ENCODE assay signal across 20 mouse cellular contexts in the genomic region with DNA sequence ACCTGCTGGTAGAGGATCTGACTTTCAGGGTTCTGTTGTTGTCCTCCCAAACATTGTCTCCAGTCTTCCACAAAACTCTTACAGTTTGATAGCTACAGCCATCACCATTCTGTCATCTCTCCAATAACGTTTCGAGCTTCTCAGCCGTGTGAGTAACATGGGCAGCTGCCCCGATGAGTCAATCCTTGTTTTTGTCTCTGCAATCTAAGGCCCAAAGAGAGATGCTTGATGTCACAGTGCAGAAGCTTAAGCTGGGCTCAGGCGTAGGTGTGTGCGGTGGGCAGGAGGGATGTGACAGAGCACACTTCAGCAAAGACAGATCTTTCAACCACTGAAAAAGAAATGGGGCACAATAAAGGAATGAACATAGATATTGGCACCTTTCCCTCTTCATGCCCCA. TPM values are rescaled to one million over a fixed set of nuclear protein-coding genes. Genes with fewer than 3 reads are reported as not detected.
DNase-seq lines count a peak whose midpoint lies in the region.
"Had no signal": no experiment of that assay in that cellular context is flagged by ENCODE, and none has a peak within 500 bp of the region (broad histone marks: within the 10 kb centered on the region; RNA-seq: fewer than 3 reads in every experiment).

No protein-coding gene starts in this region.

- peak; percentile 42 to 51 for DNase-seq in adrenal gland, postnatal 36 days
- no peak for DNase-seq in adrenal gland, postnatal 25 days
- peak; percentile 65 for DNase-seq in layer of hippocampus, adult 9-11 months
- DNase-seq in layer of hippocampus, postnatal 10 days (ENCODE audit: low spot score in 2 of 2), result no peak
- DNase-seq in right cerebral cortex, adult 18-20 months, result peak; percentile 74
- DNase-seq in right cerebral cortex, postnatal 10 days (ENCODE audit: low spot score in 2 of 2), result no peak
- peak; percentile 85 for DNase-seq in brain, adult 2 months (ENCODE audit: low read depth, low spot score)
- no peak for DNase-seq in gastrocnemius, postnatal 14 days
- DNase-seq: cerebellum, adult 11-12 months; cerebellum, adult 9-11 months; embryo, embryonic 11 days; gastrocnemius, postnatal 25 days; kidney, adult 2 months; kidney, postnatal 36 days; liver; lung, adult 2 months; lung, postnatal 10 days; retina, postnatal 1 day had no signal

- intact Hi-C loops in gastrocnemius, postnatal 14 days (cut with DNase I; ENCODE audit: low total_unique reads), result no loop called here

RNA-seq across cellular contexts. Expression of a gene that starts 7.5 kb away (rescaled TPM):
- total RNA-seq in adrenal gland, postnatal 36 days (2021), result 100 to 1,000 TPM in 1 of 2 experiments, 10 to 100 TPM in 1; 47.0 to 175 TPM
- 69.1 and 74.9 TPM in 2 replicates for total RNA-seq in adrenal gland, postnatal 25 days (2021)
- 100 to 1,000 TPM in 1 of 2 experiments, 10 to 100 TPM in 1; 92.2 to 132 TPM for total RNA-seq in layer of hippocampus, postnatal 10 days (2021)
- under 1 TPM; 0.23 to 0.24 TPM for total RNA-seq in gastrocnemius, postnatal 14 days (2021)
- total RNA-seq: heart, postnatal 25 days; megakaryocyte-erythroid progenitor cell, adult 5-6 weeks had no signal

RNA-seq across cellular contexts. Expression of a gene that starts 32.3 kb away (rescaled TPM):
- total RNA-seq in adrenal gland, postnatal 36 days (2021), result 10 to 100 TPM; 43.5 to 48.6 TPM
- 48.5 and 61.5 TPM in 2 replicates for total RNA-seq in adrenal gland, postnatal 25 days (2021)
- total RNA-seq in layer of hippocampus, postnatal 10 days (2021), result 10 to 100 TPM; 80.1 to 83.0 TPM
- total RNA-seq in gastrocnemius, postnatal 14 days (2021), result 10 to 100 TPM; 22.6 to 25.2 TPM

RNA-seq across cellular contexts. Expression of a gene that starts 32.4 kb away (rescaled TPM):
- 10 to 100 TPM; 14.0 to 15.3 TPM for total RNA-seq in adrenal gland, postnatal 36 days (2021)
- total RNA-seq in adrenal gland, postnatal 25 days (2021), result 26.5 and 28.1 TPM in 2 replicates
- total RNA-seq in layer of hippocampus, postnatal 10 days (2021), result 10 to 100 TPM; 21.1 to 26.0 TPM
- total RNA-seq in gastrocnemius, postnatal 14 days (2021), result 1 to 10 TPM; 7.8 TPM

Comparison
In these comparisons a context has a peak if more than half of its experiments do, and no peak if none do; other contexts are left out.
1. DNase-seq: peak in adrenal gland, postnatal 36 days (2 of 2), layer of hippocampus, adult 9-11 months (single experiment), right cerebral cortex, adult 18-20 months (single experiment) and brain, adult 2 months (single experiment); none in adrenal gland, postnatal 25 days (single experiment), layer of hippocampus, postnatal 10 days (0 of 2), right cerebral cortex, postnatal 10 days (0 of 2) and gastrocnemius, postnatal 14 days (single experiment).
2. RNA of a gene that starts 7.5 kb away (total RNA-seq): 47.0 to 175 TPM in adrenal gland, postnatal 36 days, 92.2 to 132 TPM in layer of hippocampus, postnatal 10 days and 69.1 to 74.9 TPM in adrenal gland, postnatal 25 days; 0.23 to 0.24 TPM in gastrocnemius, postnatal 14 days; every median in the first group is over 10 times any median in the second.